Mouse (Mus musculus) midbrain, postnatal 0 days (tissue): ENCODE data around the gene Ddx24. TPM values are rescaled to one million over a fixed set of nuclear protein-coding genes. Genes with fewer than 3 reads are reported as not detected.
A peak's percentile ranks its signal among the peaks of the same experiment; 100 is the strongest.

Experiments
- ATAC-seq: fragments of 200-750 bp; cut with Nextera tagmentation; 2 replicates; pipeline ENCODE4 v1.8.0; 2017; ENCODE audit warnings: moderate number of reproducible peaks, mild to moderate bottlenecking, moderate TSS enrichment, moderate library complexity; ENCODE audit not compliant: low FRiP score
- DNase-seq: peaks from one replicate; pipeline ENCODE4 v3.0.0-alpha.2; 2015; ENCODE audit warnings: low spot score
- H3K27ac ChIP-seq: fragments of 300-500 bp; sonication (generic); 2 replicates; pipeline ENCODE4 v1.5.1; 2014; ENCODE audit warnings: low read depth, mild to moderate bottlenecking, low read length, mixed read lengths
- H3K27me3 ChIP-seq: fragments of 300-500 bp; sonication (generic); 2 replicates; pipeline ENCODE4 v1.6.1; 2014; ENCODE audit warnings: low read length, control low read depth, mixed read lengths; ENCODE audit not compliant: insufficient read depth
- H3K36me3 ChIP-seq: fragments of 300-500 bp; sonication (generic); 2 replicates; pipeline ENCODE4 v1.6.1; 2014; ENCODE audit warnings: low read length, control low read depth, mixed read lengths; ENCODE audit not compliant: insufficient read depth
- H3K4me1 ChIP-seq: fragments of 300-500 bp; sonication (generic); 2 replicates; pipeline ENCODE4 v1.6.1; 2014; ENCODE audit warnings: mild to moderate bottlenecking, control low read depth, antibody characterized with exemption, low read length, mixed read lengths; ENCODE audit not compliant: insufficient read depth
- H3K4me2 ChIP-seq: fragments of 300-500 bp; sonication (generic); 2 replicates; pipeline ENCODE4 v1.6.1; 2014; ENCODE audit warnings: low read depth, mild to moderate bottlenecking, low read length, mixed read lengths; ENCODE audit not compliant: poor library complexity, severe bottlenecking
- H3K4me3 ChIP-seq: fragments of 300-500 bp; sonication (generic); 2 replicates; pipeline ENCODE4 v1.5.1; 2014; ENCODE audit warnings: low read depth, mild to moderate bottlenecking, low read length, moderate library complexity
- H3K9ac ChIP-seq: fragments of 300-500 bp; sonication (generic); replicated peaks from 2 replicates; pipeline ENCODE4 v1.6.1; 2014; ENCODE audit warnings: mild to moderate bottlenecking, low read length, moderate library complexity, mixed read lengths; ENCODE audit not compliant: poor library complexity, severe bottlenecking
- H3K9me3 ChIP-seq: fragments of 300-500 bp; sonication (generic); 2 replicates; pipeline ENCODE4 v1.6.1; 2016; ENCODE audit warnings: low read length, control low read depth
- CTCF ChIP-seq: IDR thresholded peaks from 2 replicates; pipeline ENCODE4 v1.5.1; 2016; ENCODE audit warnings: antibody characterized with exemption, mild to moderate bottlenecking
- WGBS: fragments of 180-500 bp; shearing (Covaris S2); extraction: QIAGEN DNeasy Blood & Tissue Kit; methylation state at CpG from one replicate; pipeline ENCODE4 v1.1.7; 2014; 5-methylcytosine and 5-hydroxymethylcytosine counted together
- polyA plus RNA-seq: library from polyadenylated mRNA; unstranded; fragments of >200 nt; fragmentation: Nextera tagmentation; extraction: Ambion mirVana; gene quantifications from 2 replicates; pipeline ENCODE4 v1.2.1, GENCODE M21; 2015
- total RNA-seq: library from RNA; depleted of rRNA; stranded (reverse); fragments of >200 nt; gene quantifications from 2 replicates; pipeline ENCODE4 v1.2.3, GENCODE M21; 2014

The Ddx24 gene
- total and polyA plus RNA-seq, 2 experiments from 2014 or later: 140 to 245 TPM

- peak overlapping the region; percentile 91 for H3K27ac ChIP-seq
- DNase-seq: peak; percentile 17
- H3K9me3 ChIP-seq: no peaks in the 10 kb centered on the region
- H3K27me3 ChIP-seq: no peaks in the 10 kb centered on the region; the same call in 1 of the 2 replicates
- 10% methylated on average over 33 of the region's 33 CpGs for WGBS
- peak; percentile 51 for ATAC-seq
- peak overlapping the region; percentile 95 for H3K9ac ChIP-seq
- no peak for TF ChIP-seq CTCF
- H3K4me3 ChIP-seq: peak overlapping the region; percentile 92
- 0 out of 2 replicates have a peak, but pooled peaks cover 8% of the 10 kb centered on the region for H3K36me3 ChIP-seq
- H3K4me2 ChIP-seq: peak overlapping the region; percentile 87
- H3K4me1 ChIP-seq: peaks cover 26% of the 10 kb centered on the region
Observed at GRCm38 (mm10) chr12:103425016-103425728, 458 bp downstream of the Ddx24 start.

GRCm38 (mm10) chr12:103408144-103408543 lies 17.5 kb downstream of the Ddx24 start:
- no peak for ATAC-seq
- peaks cover 89% of the 10 kb centered on the region for H3K36me3 ChIP-seq

GRCm38 (mm10) chr12:103407720-103408119 lies 17.9 kb downstream of the Ddx24 start, which contains the start of gene 9330161L09Rik:
9330161L09Rik (minus strand) TSS chr12:103407820.
- Histone ChIP-seq H3K27ac (no peak within 1 kb of the TSS), H3K9ac (no peak within 1 kb of the TSS), H3K27me3 (no peaks in the 10 kb centered on the region), H3K4me2 (no peak within 1 kb of the TSS), H3K4me1 (no peaks in the 10 kb centered on the region), H3K36me3 (peaks cover 87% of the 10 kb centered on the region), H3K9me3 (no peaks in the 10 kb centered on the region), H3K4me3 (no peak within 1 kb of the TSS)
- 95% methylated on average over 4 of the region's 4 CpGs for WGBS
- ATAC-seq (no peak), DNase-seq (no peak)
- no peak for TF ChIP-seq CTCF

More at GRCm38 (mm10) chr12:103408144-103408543, 17.5 kb downstream of the Ddx24 start:
- 91% methylated on average over 10 of the region's 10 CpGs for WGBS
- Histone ChIP-seq H3K4me1 (no peaks in the 10 kb centered on the region), H3K9me3 (no peaks in the 10 kb centered on the region), H3K9ac (no peak overlapping the region), H3K4me3 (no peak overlapping the region), H3K27ac (no peak overlapping the region), H3K27me3 (no peaks in the 10 kb centered on the region), H3K4me2 (no peak overlapping the region)
- no peak for DNase-seq
- TF ChIP-seq CTCF: no peak

- Histone ChIP-seq H3K4me2 (no peak overlapping the region), H3K4me3 (no peak overlapping the region), H3K27me3 (no peaks in the 10 kb centered on the region), H3K9me3 (no peaks in the 10 kb centered on the region), H3K36me3 (peaks cover 72% of the 10 kb centered on the region), H3K9ac (no peak overlapping the region), H3K27ac (no peak overlapping the region), H3K4me1 (no peaks in the 10 kb centered on the region)
- no peak for TF ChIP-seq CTCF
- DNase-seq: no peak
- 88% methylated on average over 18 of the region's 18 CpGs for WGBS
- ATAC-seq: no peak
Observed at GRCm38 (mm10) chr12:103404131-103404530, 21.5 kb downstream of the Ddx24 start.

- TF ChIP-seq CTCF: no peak
- Histone ChIP-seq H3K4me3 (no peak overlapping the region), H3K36me3 (peaks cover 11% of the 10 kb centered on the region), H3K27ac (no peak overlapping the region), H3K4me1 (no peaks in the 10 kb centered on the region; the same call in 1 of the 2 replicates), H3K27me3 (no peaks in the 10 kb centered on the region), H3K4me2 (no peak overlapping the region), H3K9ac (no peak overlapping the region), H3K9me3 (no peaks in the 10 kb centered on the region)
- ATAC-seq (no peak), DNase-seq (no peak)
- WGBS: 81% methylated on average over 7 of the region's 7 CpGs
Observed at GRCm38 (mm10) chr12:103396751-103397150, 28.9 kb downstream of the Ddx24 start.

GRCm38 (mm10) chr12:103395486-103396275 lies 29.9 kb downstream of the Ddx24 start:
- ATAC-seq (no peak), DNase-seq (no peak)
- H3K9ac ChIP-seq: no peak overlapping the region
- no peak overlapping the region for H3K4me2 ChIP-seq
- no peak for TF ChIP-seq CTCF
- peaks cover 6% of the 10 kb centered on the region for H3K36me3 ChIP-seq
- WGBS: 78% methylated on average over 12 of the region's 12 CpGs
- H3K4me3 ChIP-seq: no peak overlapping the region
- H3K27me3 ChIP-seq: no peaks in the 10 kb centered on the region
- H3K4me1 ChIP-seq: no peaks in the 10 kb centered on the region; the same call in 1 of the 2 replicates
- H3K9me3 ChIP-seq: no peaks in the 10 kb centered on the region
- H3K27ac ChIP-seq: no peak overlapping the region
